Mouse (Mus musculus) erythroblast, embryonic 14.5 days (primary cell): Measurements from ENCODE around the gene Coq7.

Experiments used
- GATA1 ChIP-seq: IDR thresholded peaks from 2 replicates; pipeline ENCODE4 v1.6.1; 2012; ENCODE audit warnings: low read length, inconsistent platforms, mixed read lengths
- TAL1 ChIP-seq: IDR thresholded peaks from 3 replicates; pipeline ENCODE4 v1.6.1; 2012; ENCODE audit warnings: low read length, inconsistent platforms, mixed read lengths

DNA sequence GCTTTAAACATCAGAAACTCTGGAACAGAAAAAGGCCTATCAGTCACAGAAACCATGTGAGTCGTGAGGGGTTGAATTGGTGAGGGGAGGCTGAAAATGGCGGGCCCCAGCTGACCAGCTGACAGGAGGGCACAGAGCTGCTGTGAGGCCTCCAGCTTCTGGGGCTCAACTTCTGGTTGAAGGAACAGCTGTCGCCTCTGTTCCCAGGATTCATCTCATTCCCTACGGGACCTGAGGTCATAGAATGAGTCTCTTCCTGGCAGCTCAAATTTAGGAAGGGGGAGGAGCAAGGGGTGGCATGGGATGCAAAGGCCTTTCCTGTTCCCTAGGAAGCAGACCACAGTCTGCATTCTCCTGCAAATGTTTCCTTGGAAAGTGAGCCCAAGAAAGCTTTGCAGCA lies 29.3 kb downstream of the Coq7 start:
- no peak for TF ChIP-seq TAL1
- TF ChIP-seq GATA1: no peak
